Mouse (Mus musculus) ovary, adult 18-20 months (tissue): Measurements from ENCODE around the gene Ano8.

ENCODE experiments used
- DNase-seq: peaks from one replicate; pipeline ENCODE4 v3.0.0; 2022; ENCODE audit warnings: low spot score, mixed read lengths

The Ano8 gene

DNA sequence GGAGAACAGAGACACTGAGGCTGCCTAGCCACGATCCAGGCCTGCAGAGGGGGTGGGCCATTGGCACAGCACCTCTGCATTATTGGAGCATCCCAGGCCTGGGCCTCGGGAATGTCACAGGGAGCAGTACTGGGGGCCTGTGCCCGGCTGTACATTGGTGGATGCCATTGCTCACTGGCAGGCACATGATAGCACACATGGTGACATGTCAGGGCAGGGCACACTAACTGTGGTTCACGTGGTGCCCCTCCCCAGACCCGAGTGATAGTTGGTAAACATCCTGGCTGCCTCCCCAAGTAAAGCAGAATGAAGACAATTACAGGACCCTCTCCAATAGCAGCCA is 14.9 kb downstream of the Ano8 start:
- DNase-seq = no peak

GRCm38 (mm10) chr8:71470146-71470912 is 15.4 kb downstream of the Ano8 start:
- DNase-seq = no peak

GRCm38 (mm10) chr8:71469411-71469810 is 16.4 kb downstream of the Ano8 start:
- DNase-seq = peak; percentile 16

GRCm38 (mm10) chr8:71468916-71469315 is 16.8 kb downstream of the Ano8 start, which contains the start of gene Dda1:
Dda1 (plus strand) TSS chr8:71469199.
- DNase-seq = peak; percentile 97

- no peak for DNase-seq
These were observed 17.8 kb downstream of the Ano8 start for GRCm38 (mm10) chr8:71468001-71468400.

GRCm38 (mm10) chr8:71467201-71467600 is 18.6 kb downstream of the Ano8 start:
- DNase-seq = no peak

DNA sequence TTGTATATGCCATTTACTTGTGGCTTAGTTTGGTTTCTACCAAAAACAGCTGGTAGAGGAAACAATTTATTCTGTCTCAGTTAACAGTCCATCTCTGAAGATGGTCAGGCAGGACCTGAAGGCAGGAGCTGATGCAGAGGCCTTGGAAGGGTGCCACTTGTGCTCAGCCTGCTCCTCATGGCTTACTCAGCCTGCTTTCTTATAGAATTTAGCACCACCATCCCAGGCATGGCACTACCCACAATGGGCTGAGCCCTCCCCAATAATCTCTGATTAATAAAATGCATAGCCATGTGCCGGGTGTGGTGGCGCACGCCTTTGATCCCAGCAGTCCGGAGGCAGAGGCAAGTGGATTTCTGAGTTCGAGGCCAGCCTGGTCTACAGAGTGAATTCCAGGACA is 19.6 kb downstream of the Ano8 start:
- DNase-seq = peak; percentile 9

DNA sequence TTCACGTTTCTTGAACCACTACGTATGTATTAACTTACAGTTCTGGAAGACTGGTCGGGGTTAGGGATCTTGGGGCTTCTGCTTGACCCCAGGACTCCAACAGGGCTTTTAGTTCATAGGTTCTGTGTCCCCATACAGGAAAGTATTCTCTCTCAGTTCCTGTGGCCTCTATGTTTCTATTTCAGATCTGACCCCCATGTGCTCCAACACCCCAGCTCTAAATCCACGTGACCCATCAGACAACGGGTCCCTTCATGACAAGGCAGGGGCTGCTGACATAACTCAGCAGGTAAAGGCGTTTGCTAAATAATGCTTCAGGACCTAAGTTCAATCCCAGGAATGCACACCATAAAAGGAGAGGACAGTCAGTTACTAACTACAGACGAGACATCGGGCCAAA is 20.0 kb downstream of the Ano8 start:
- DNase-seq = no peak

GRCm38 (mm10) chr8:71464513-71465500 is 21.0 kb downstream of the Ano8 start, which contains the start of gene Mrpl34:
Mrpl34 (plus strand) TSS chr8:71464959.
- peak; percentile 99 for DNase-seq

- DNase-seq = peak; percentile 94
These were observed 22.4 kb downstream of the Ano8 start, which contains the start of gene Abhd8 for GRCm38 (mm10) chr8:71463188-71464033. Abhd8 (minus strand) TSS chr8:71463655.

DNA sequence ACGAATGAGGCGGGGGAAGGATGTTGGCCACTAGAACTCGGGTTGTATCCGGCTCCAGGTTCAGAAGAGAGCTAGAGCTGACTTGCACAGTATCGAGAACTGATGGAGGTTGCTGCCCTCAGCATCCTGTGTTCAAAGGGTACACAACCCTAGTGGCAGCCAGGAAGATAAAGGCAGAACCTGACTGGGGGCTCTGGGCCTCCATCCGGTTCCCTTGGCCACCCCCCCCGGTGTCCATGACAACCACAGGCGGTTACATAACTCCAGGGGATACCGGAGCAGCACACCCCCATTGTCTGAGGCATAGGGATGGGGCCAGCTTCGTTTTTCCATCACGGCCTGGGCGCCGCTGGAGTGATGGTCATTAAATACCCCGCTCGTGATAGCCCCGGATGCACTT is 23.0 kb downstream of the Ano8 start:
- DNase-seq = peak; percentile 11

GRCm38 (mm10) chr8:71462191-71462590 is 23.6 kb downstream of the Ano8 start:
- DNase-seq = no peak

DNA sequence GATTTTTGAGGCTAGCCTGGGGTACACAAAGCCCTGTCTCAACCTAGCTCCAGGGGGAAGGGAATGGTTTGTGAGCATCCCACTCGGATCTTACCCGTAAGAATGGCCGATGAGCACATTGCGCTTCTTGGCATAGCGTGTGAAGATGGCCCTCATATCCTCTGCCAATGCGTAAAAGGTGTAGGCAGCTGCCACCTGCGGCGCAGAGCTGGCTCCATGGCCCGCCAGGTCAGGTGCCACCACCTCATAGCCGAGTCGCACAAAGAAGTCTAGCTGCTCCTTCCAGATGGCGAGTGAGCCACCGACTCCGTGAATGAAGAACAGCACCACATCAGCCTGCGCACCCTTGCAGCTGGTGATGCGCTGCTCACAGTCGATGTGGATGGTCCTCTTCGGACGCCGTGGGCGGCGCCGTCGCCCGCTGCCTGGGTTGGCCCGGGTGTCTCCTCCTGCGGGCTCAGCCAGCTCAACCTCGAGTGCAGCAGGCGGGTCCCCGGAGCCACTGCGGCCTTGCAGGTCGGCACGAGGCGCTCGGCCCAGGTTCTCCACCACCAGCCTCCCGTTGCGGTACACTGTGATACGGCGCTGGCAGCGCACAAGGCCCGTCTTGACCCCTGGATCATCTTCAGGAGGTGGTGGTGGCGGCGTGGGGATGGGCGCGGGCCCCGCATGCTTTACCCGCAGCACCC is 24.5 kb downstream of the Ano8 start:
- DNase-seq = peak; percentile 3

DNA sequence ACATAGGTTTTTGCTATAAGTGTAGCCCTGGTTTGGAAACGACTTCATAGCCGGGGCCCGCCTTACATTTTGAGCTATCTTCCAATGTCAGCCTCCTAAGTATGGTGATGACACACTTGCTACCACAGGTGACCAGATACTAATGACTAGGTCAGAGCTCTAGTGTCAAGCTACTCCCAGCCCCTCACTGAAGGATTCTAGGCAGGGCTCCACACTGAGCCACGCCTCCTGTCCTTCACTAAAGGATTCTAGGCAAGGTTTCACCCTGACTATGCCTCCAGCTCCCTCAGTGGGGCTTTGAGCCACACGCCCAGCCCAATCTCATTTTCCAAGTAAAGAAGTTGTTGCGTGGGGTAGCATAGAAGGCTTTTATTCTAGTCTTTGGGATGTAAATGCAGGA is 25.0 kb downstream of the Ano8 start:
- no peak for DNase-seq

DNA sequence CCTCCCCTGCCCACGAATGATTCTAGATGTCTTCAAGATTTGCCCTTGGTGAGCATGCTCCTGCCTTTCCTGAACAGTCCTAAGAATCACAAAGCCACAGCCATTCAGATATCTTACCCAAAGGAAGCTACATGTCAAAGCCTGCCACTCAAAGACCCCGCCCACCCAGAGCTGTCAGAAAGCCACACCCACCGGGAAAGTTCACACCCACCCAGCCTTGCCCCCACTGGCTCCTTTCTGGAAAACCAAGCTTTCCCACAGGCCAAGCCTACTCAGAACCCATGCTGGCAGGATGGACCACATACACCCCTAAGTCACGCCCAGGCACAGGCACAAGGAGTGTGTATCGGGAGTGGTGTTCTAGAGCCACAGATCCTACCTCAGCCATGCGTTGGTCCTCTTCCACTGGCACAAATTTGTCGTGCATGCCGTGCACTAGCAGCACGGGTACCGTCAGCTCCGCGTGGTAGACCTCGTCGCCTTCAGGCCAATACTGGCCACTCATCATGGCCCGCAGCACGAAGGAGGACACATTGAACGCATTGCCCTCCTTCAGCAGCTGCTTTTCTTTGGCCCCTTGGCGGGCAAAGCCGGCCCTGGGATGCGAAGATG is 28.0 kb downstream of the Ano8 start:
- DNase-seq = no peak

GRCm38 (mm10) chr8:71456906-71457305 is 28.9 kb downstream of the Ano8 start:
- DNase-seq = no peak

DNA sequence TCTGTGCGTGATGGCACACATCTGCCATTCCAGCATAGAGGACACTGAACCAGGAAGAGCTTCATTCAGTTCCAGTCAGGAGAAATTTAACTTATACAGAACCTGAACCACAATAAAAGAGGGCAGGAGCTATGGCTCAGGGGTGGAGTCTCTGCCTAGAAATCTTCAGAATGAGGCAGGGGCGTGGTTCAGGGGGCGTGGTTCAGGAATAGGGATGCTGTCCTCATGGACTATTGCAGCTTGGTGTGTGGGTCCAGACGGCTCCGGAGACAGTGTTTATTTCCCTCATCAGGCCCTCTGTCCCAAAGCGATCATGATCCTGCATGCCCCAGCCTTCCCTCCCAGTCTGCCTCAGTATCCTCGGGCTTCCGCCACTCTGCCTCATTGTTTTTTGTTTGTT is 31.1 kb downstream of the Ano8 start:
- no peak for DNase-seq

DNA sequence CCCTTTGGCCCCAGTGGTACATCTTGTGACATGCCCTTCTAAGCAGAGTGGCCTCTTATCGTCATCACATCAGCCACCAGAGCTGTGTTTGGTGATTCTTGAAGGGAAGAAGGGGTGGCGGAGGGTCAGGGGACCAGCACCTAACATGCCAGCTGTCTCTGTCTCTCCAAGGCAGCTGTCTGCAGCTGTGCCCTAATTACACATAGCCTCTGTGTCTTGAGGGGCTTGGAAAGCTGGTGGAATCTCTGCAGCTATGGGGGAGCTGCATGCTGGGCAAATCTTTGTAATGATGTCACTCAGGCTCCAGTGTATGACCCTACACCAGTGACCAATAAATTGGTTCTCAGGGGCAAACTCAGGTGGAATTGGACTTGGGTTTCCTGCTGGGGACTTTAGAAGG is 33.1 kb downstream of the Ano8 start:
- no peak for DNase-seq

- DNase-seq = no peak
These were observed 34.0 kb downstream of the Ano8 start for GRCm38 (mm10) chr8:71451777-71452176.

DNA sequence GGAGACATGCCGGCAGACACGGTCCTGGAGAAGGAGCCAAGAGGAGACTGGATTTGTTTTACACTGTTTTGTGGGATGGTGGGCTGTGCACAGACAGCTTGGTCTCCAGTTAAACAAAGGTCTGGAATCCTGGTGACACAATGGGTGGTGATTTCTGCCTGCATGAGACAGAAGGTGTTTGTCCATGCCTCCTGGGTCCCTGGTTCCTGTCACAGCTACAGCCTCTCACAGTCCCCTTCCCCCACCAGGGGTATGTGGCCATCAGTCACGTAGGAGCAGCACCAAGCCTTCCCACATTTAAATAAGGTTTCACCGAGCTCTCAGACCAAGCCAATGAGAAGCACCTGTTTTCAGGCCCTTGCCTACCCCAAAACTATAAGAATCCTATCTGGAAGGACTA is 34.4 kb downstream of the Ano8 start:
- no peak for DNase-seq

DNA sequence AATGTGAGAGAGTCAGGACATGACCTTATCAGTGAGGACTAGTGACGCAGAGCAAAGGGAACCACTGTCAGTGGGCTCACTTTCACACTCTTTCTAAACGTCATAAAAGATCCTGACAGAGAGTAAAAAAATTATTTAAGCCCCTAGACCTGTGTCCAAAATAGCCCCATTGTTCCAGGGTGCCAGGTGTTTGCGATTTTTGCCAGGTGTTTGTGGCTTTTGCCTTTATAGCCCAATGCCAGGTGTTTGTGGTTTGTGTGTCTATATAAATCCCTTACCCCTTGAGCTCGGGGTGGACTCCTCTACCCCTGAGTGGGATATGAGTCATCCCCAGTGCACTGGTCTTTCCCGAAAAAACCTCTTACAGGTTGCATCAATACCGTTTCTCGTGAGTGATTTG is 40.7 kb downstream of the Ano8 start:
- DNase-seq = no peak
